Mouse (Mus musculus) liver, postnatal 0 days (tissue): ENCODE data around the gene Txnip. TPM values are rescaled to one million over a fixed set of nuclear protein-coding genes. Genes with fewer than 3 reads are reported as not detected.

Source experiments
- ATAC-seq: fragments of 200-750 bp; cut with Nextera tagmentation; 2 replicates; pipeline ENCODE4 v1.8.0; 2017; ENCODE audit warnings: mild to moderate bottlenecking, moderate library complexity
- DNase-seq: peaks from one replicate; pipeline ENCODE4 v3.0.0-alpha.2; 2016
- H3K27ac ChIP-seq: fragments of 300-500 bp; sonication (generic); 2 replicates; pipeline ENCODE4 v1.5.1; 2014; ENCODE audit warnings: antibody characterized with exemption, moderate library complexity, mild to moderate bottlenecking, low read depth
- H3K27me3 ChIP-seq: fragments of 300-500 bp; sonication (generic); 2 replicates; pipeline ENCODE4 v1.6.1; 2014; ENCODE audit warnings: low read length, control low read depth, mixed read lengths; ENCODE audit not compliant: insufficient read depth
- H3K36me3 ChIP-seq: fragments of 300-500 bp; sonication (generic); replicated peaks from 2 replicates; pipeline ENCODE4 v1.6.1; 2014; ENCODE audit warnings: mild to moderate bottlenecking, control low read depth, low read length, moderate library complexity, mixed read lengths; ENCODE audit not compliant: insufficient read depth
- H3K4me1 ChIP-seq: fragments of 300-500 bp; sonication (generic); 2 replicates; pipeline ENCODE4 v1.6.1; 2014; ENCODE audit warnings: antibody characterized with exemption, mild to moderate bottlenecking, control low read depth; ENCODE audit not compliant: insufficient read depth
- H3K4me2 ChIP-seq: fragments of 300-500 bp; sonication (generic); 2 replicates; pipeline ENCODE4 v1.6.1; 2014; ENCODE audit warnings: low read depth, mild to moderate bottlenecking, low read length, moderate library complexity, mixed read lengths
- H3K4me3 ChIP-seq: fragments of 300-500 bp; sonication (generic); 2 replicates; pipeline ENCODE4 v1.5.1; 2014; ENCODE audit warnings: low read depth, low read length
- H3K9ac ChIP-seq: fragments of 300-500 bp; sonication (generic); replicated peaks from 2 replicates; pipeline ENCODE4 v1.6.1; 2014; ENCODE audit warnings: mild to moderate bottlenecking, moderate library complexity
- H3K9me3 ChIP-seq: fragments of 300-500 bp; sonication (generic); 2 replicates; pipeline ENCODE4 v1.6.1; 2016; ENCODE audit warnings: mild to moderate bottlenecking, control low read depth, low read length, mixed read lengths
- CTCF ChIP-seq: sonication (generic); IDR thresholded peaks from 2 replicates; pipeline ENCODE4 v1.5.1; 2016; ENCODE audit warnings: antibody characterized with exemption, low read depth
- EP300 ChIP-seq: IDR thresholded peaks from 2 replicates; pipeline ENCODE4 v1.6.1; 2016; ENCODE audit warnings: antibody characterized with exemption, low read depth, mild to moderate bottlenecking
- WGBS: fragments of 180-500 bp; shearing (Covaris S2); extraction: QIAGEN DNeasy Blood & Tissue Kit; methylation state at CpG from one replicate; pipeline ENCODE4 v1.1.7; 2014; ENCODE audit not compliant: insufficient replicate concordance; 5-methylcytosine and 5-hydroxymethylcytosine counted together
- polyA plus RNA-seq: library from polyadenylated mRNA; unstranded; fragments of >200 nt; fragmentation: Nextera tagmentation; extraction: Ambion mirVana; gene quantifications from 2 replicates; pipeline ENCODE4 v1.2.1, GENCODE M21; 2015

Gene Txnip
- polyA plus RNA-seq, 1 experiment from 2014 or later, result 72.4 TPM

DNA sequence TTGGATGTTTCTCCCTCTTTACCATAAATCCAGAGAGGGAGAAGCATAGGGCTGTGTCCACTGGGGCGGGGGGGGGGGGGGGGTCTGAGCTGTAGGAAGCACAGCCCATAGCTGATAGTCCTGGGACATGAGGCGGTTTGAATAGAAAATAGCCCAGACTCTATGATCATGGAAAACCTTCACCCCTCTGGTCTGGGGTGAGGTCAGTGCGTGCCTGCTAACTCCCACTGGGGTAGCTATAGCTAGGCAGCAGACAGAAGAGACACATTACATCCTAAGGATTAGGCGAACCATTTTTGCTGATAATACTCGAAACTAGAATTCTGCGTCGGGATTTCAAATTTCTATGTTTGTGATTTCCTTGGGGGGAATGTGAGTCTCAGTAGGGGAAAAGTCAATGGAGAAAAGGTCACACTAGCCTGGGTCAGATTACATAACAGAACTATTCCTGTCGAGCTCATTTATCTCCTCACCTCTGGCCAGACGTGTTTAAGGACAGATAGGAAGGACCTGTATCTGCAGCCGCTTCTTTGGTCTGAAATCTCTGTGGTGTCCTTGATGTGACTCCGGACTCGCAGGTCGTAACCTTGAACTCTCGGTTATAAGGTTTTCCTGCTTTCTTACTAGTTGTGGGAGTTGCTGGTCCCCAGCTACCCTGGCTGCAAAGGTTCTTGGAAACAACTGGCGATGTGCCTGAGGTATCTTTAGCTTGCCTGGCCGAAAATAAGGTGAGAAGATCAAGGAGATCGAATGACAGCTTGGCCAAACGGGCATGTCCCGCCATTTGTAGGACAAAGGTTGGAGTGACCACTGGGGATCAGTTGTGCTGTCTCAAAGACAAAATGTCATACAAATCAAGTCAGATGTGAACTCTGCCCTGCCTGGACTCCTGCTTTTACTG, 16.1 kb downstream of the Txnip start:
- Histone ChIP-seq H3K4me2 (no peak overlapping the region), H3K36me3 (no peaks in the 10 kb centered on the region), H3K27me3 (no peaks in the 10 kb centered on the region), H3K9me3 (no peaks in the 10 kb centered on the region), H3K9ac (no peak overlapping the region), H3K4me3 (no peak overlapping the region), H3K27ac (peak overlapping the region; percentile 41), H3K4me1 (peaks cover 59% of the 10 kb centered on the region)
- ATAC-seq (no peak), DNase-seq (no peak)
- 54% methylated on average over 18 of the region's 19 CpGs for WGBS
- peak; percentile 64; the same call in 1 of the 2 replicates for TF ChIP-seq EP300
- no peak for TF ChIP-seq CTCF

DNA sequence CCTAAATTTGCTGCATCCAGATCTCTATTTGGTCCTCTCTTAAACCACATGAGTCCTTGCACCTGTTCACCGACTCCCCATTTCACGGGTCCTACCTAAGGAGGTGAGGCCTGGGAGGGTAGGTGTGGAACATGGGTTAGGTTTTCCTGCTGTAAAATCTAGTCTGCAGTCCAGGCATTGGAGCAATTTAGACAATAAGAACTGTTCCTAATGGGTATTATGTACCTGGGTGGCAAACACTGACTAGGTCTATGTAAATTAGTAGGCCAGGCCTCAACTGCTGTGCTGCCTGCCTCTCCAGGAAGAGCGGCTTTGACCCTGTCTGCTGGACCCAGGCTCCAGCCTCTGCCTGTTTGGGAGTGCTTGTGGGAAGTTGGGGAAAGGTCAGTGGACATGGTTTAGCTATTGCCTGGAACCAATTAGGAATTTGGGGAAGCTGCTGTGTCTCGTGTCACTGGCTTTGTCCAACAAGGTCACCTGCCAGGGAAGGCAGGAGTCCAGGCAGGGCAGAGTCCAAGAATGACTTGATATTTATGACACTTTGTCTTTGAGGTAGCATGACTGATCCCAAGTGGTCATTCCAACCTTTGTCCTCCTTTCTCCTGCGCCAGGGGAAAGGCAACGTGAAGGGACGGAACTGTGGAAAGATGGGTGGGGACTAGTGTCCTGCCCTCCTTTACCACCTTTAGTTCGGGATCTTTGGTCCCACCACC, 17.7 kb downstream of the Txnip start:
- Histone ChIP-seq H3K36me3 (no peaks in the 10 kb centered on the region), H3K4me2 (peak overlapping the region; percentile 77), H3K4me3 (no peak overlapping the region), H3K27me3 (no peaks in the 10 kb centered on the region), H3K27ac (peak overlapping the region; percentile 92), H3K9me3 (no peaks in the 10 kb centered on the region), H3K9ac (no peak overlapping the region), H3K4me1 (peaks cover 58% of the 10 kb centered on the region)
- ATAC-seq (peak; percentile 34), DNase-seq (peak; percentile 49)
- TF ChIP-seq CTCF, result no peak
- TF ChIP-seq EP300, result peak; percentile 72; the same call in 1 of the 2 replicates
- WGBS, result 78% methylated on average over 8 of the region's 8 CpGs

DNA sequence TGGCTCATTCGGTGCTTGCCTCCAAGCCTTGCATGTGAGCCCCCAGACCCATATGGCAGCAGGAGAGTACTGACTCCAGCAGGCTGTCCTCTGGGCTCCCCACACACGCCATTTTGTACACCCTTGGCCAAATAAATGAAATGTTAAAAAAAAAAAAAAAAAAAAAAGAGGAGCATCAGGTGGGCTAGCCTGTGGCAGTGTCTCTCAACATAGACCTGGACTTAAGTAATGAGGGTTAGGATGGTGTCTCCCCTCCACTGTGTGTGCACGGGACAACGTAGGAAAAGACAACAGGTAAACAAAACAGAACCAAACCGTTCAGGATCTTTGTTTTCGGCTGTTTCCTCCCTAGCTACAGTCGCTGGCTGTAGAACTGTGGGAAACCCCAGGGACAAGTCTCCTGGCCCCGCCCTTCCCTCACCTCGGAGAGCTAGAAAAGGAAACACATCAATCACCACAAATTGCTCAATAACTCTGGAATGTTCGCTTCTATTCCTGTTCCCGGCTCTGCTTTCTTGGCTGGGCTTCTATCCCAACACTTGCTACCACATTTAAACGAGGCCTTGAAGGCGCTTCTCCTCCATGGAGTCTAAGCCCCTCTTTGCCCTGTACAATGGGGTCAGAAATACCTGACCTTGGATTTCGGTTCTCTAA, 18.4 kb downstream of the Txnip start:
- peak overlapping the region; percentile 92 for H3K27ac ChIP-seq
- DNase-seq (peak; percentile 55), ATAC-seq (peak; percentile 30)
- H3K36me3 ChIP-seq, result no peaks in the 10 kb centered on the region
- no peak for TF ChIP-seq CTCF
- TF ChIP-seq EP300, result 0 out of 2 replicates have a peak, but pooled peaks have one; percentile 17
- H3K4me1 ChIP-seq, result peaks cover 52% of the 10 kb centered on the region
- H3K4me2 ChIP-seq, result peak overlapping the region; percentile 77
- H3K4me3 ChIP-seq, result peak overlapping the region; percentile 30
- H3K9me3 ChIP-seq, result no peaks in the 10 kb centered on the region
- WGBS, result 20% methylated on average over 14 of the region's 14 CpGs
- H3K9ac ChIP-seq, result peak overlapping the region; percentile 61
- no peaks in the 10 kb centered on the region for H3K27me3 ChIP-seq

DNA sequence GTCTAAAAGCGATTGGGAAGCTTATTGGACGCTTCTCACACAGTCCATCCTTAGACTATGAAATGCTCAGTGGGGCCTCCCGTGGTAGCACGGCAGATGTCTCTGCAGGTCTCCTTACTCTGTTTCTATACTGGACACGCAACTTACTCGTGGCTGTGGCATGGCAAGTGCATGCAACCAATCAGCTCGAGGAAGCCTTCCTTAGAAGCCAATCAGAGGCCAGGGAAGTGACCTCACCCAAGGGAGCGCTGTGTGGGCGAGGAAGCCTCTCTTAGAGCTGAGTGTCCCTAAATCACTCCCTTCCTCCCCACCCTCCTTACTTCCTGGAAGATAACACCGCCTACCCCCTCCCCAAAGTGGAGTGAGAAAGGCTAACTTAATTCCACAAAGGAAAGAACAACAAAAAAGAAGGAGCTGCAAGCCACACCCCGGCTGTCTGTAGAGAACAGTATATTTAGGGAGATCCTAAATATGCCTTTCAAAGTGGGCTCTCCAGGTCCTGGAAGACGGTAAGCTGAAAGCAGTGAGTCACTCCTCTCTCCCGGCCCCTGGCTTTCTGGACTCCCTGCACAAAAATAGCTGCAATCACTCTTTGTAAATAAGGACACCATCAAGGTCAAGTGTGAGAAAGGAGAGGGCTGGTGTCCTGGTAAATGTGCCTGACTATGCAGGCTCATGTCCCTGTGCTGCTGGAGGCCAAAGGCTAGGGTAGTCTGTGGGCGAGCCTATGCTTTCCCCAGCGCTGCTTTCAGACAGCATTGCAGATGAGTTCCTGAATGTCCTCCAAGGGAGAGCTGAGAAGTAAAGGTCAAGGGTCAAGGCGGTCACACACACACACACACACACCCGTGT, 19.2 kb downstream of the Txnip start, which contains the start of gene Gm16253:
Gene Gm16253, plus strand, starts transcription at position 295 of the 852 bp plus-strand sequence.
- TF ChIP-seq CTCF, result peak; percentile 45
- peak; percentile 35 for TF ChIP-seq EP300
- Histone ChIP-seq H3K27ac (peak within 1 kb of the TSS; percentile 92), H3K9me3 (no peaks in the 10 kb centered on the region), H3K4me1 (peaks cover 44% of the 10 kb centered on the region), H3K4me2 (peak within 1 kb of the TSS; percentile 77), H3K4me3 (peak within 1 kb of the TSS; percentile 30), H3K27me3 (no peaks in the 10 kb centered on the region), H3K36me3 (no peaks in the 10 kb centered on the region; the same call in 1 of the 2 replicates), H3K9ac (peak within 1 kb of the TSS; percentile 61)
- peak; percentile 81 for ATAC-seq
- peak; percentile 89 for DNase-seq
- WGBS, result 19% methylated on average over 17 of the region's 17 CpGs

DNA sequence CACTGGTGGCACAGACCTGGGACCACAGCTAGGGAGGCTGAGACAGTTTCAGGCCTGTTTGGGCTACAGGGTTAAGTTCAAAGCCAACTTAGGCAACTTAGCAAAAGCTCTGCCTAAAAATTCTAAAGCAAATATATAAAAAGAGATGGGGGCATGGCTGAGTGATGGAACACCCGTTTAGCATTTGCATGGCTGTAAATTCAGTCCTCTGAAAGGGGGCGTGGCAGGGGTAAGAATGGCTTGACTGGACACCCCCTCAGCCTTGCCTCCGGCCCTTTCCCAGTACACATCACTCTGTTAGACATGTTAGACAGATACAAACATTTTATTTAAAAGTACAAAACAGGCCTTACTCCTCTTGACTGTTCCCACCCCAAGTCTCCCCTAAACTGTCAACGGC, 19.8 kb downstream of the Txnip start:
- ATAC-seq (no peak), DNase-seq (no peak)
- Histone ChIP-seq H3K4me3 (no peak overlapping the region), H3K27me3 (no peaks in the 10 kb centered on the region), H3K9ac (0 out of 2 replicates have a peak overlapping the region, but pooled peaks have one; percentile 8), H3K4me2 (no peak overlapping the region), H3K36me3 (no peaks in the 10 kb centered on the region; the same call in 1 of the 2 replicates), H3K27ac (peak overlapping the region; percentile 92), H3K9me3 (no peaks in the 10 kb centered on the region), H3K4me1 (peaks cover 42% of the 10 kb centered on the region)
- no peak for TF ChIP-seq EP300
- no peak for TF ChIP-seq CTCF
- 68% methylated on average over 4 of the region's 4 CpGs for WGBS
